Comparison of ENCODE assay signal across 8 mouse cellular contexts in the genomic region with DNA sequence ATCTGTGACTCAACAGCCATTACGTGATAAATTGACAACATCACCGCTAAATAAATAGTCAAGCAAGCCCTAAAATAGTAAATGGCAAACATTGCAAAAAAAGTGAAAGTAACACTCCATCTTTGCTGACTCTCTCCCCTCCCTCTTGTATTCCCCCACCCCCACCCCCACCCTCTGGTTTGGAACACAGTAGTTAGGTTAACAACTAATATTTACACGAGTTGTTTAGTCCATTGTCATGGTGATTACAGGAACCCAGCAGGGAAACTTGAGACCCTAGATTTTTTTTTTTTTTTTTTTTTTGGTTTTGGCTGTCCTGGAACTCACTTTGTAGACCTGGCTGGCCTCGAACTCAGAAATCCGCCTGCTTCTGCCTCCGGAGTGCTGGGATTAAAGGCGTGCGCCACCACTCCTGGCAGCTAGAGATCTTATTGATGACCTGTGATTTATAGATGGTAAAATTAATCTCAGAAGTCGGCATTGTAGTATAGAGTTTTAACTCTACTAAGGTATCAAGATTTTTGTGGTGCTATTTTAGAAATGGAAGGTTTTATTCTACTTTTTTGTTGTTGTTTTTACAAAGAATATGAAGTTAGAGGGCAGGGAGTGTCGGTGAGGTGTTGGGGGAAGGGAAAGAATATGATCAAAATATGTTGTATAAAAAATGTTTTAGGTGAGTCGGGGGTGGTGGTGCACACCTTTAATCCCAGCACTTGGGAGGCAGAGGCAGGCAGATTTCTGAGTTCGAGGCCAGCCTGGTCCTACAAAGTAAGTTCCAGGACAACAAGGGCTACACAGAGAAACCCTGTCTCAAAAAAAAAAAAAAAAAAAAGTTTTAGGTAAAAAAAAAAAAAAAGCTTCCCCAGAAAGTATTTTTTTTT. TPM values are rescaled to one million over a fixed set of nuclear protein-coding genes. Genes with fewer than 3 reads are reported as not detected.
A peak's percentile ranks its signal among the peaks of the same experiment; 100 is the strongest.
DNase-seq lines count a peak whose midpoint lies in the region; ATAC-seq lines count a peak whose summit lies in the region.

No protein-coding gene starts in this region.

- H3K9ac ChIP-seq in heart, embryonic 14.5 days (ENCODE audit: low read length) = peak overlapping the region; percentile 94
- H3K9ac ChIP-seq in liver, embryonic 11.5 days (ENCODE audit: low read depth, low read length) = peak overlapping the region; percentile 97
- peak overlapping the region; percentile 98 for H3K9ac ChIP-seq in stomach, embryonic 14.5 days (replicated peaks; ENCODE audit: low read depth, low read length)

- no peak for ATAC-seq in erythroblast, adult 5-6 weeks (replicated peaks; ENCODE audit: low FRiP score, poor library complexity, severe bottlenecking)
- no peak for ATAC-seq in heart, embryonic 14.5 days (ENCODE audit: insufficient number of reproducible peaks, insufficient read depth, low FRiP score, low read depth)
- ATAC-seq in liver, embryonic 11.5 days (replicated peaks; ENCODE audit: low FRiP score) = no peak
- no peak for ATAC-seq in stomach, embryonic 14.5 days (ENCODE audit: insufficient number of reproducible peaks, insufficient read depth, low FRiP score, low read depth)

- peak overlapping the region; percentile 100 for H3K4me3 ChIP-seq in erythroblast, embryonic 14.5 days (replicated peaks)
- peak overlapping the region; percentile 61 to 88 for H3K4me3 ChIP-seq in heart, embryonic 14.5 days (ENCODE audit: control insufficient read depth in 1 of 2, insufficient read depth in 1 of 2, low read depth in 1 of 2, low read length in 2 of 2)
- H3K4me3 ChIP-seq in liver, embryonic 11.5 days (ENCODE audit: low read depth, low read length) = peak overlapping the region; percentile 80
- H3K4me3 ChIP-seq in stomach, embryonic 14.5 days (ENCODE audit: low read depth, low read length) = peak overlapping the region; percentile 71

- H3K4me1 ChIP-seq in erythroblast, embryonic 14.5 days (ENCODE audit: control insufficient read depth) = peaks cover 22% of the 10 kb centered on the region
- peaks cover 0 to 5% of the 10 kb centered on the region in 2 experiments; a peak in 1 of 4 replicates for H3K4me1 ChIP-seq in heart, embryonic 14.5 days (ENCODE audit: control insufficient read depth in 2 of 2, insufficient read depth in 2 of 2, low read length in 2 of 2)
- peaks cover 6% of the 10 kb centered on the region for H3K4me1 ChIP-seq in liver, embryonic 11.5 days (replicated peaks; ENCODE audit: control insufficient read depth, insufficient read depth, low read length)
- H3K4me1 ChIP-seq in stomach, embryonic 14.5 days (ENCODE audit: control insufficient read depth, insufficient read depth, low read length) = no peaks in the 10 kb centered on the region

- H3K27ac ChIP-seq in heart, embryonic 14.5 days (replicated peaks in 1 of 2; ENCODE audit: control insufficient read depth in 1 of 2, insufficient read depth in 1 of 2, low read depth in 2 of 2, low read length in 2 of 2) = peak overlapping the region; percentile 100
- peak overlapping the region; percentile 100 for H3K27ac ChIP-seq in liver, embryonic 11.5 days (ENCODE audit: low read depth, low read length)
- peak overlapping the region; percentile 100 for H3K27ac ChIP-seq in stomach, embryonic 14.5 days (ENCODE audit: low read length)

- peak; percentile 91 for DNase-seq in R1 (ENCODE audit: low read depth, low spot score)
- no peak for DNase-seq in liver, embryonic 11.5 days (ENCODE audit: low spot score)
- no peak for DNase-seq in layer of hippocampus, postnatal 14 days (ENCODE audit: low spot score in 2 of 2)
- DNase-seq in layer of hippocampus, adult 11-12 months (ENCODE audit: low spot score) = no peak

- H3K4me2 ChIP-seq in heart, embryonic 14.5 days (ENCODE audit: low read length) = peak overlapping the region; percentile 81
- H3K4me2 ChIP-seq in liver, embryonic 11.5 days = peak overlapping the region; percentile 68
- H3K4me2 ChIP-seq in stomach, embryonic 14.5 days (replicated peaks; ENCODE audit: low read depth, low read length) = peak overlapping the region; percentile 61

- no peaks in the 10 kb centered on the region for H3K27me3 ChIP-seq in erythroblast, embryonic 14.5 days (ENCODE audit: control insufficient read depth)
- no peaks in the 10 kb centered on the region for H3K27me3 ChIP-seq in heart, embryonic 14.5 days (ENCODE audit: control insufficient read depth, insufficient read depth, low read length)
- H3K27me3 ChIP-seq in liver, embryonic 11.5 days (replicated peaks; ENCODE audit: control insufficient read depth, insufficient read depth, low read length) = no peaks in the 10 kb centered on the region
- no peaks in the 10 kb centered on the region for H3K27me3 ChIP-seq in stomach, embryonic 14.5 days (ENCODE audit: control insufficient read depth, insufficient read depth, low read length)

- no peaks in the 10 kb centered on the region for H3K9me3 ChIP-seq in erythroblast, embryonic 14.5 days (ENCODE audit: control insufficient read depth, low read length)
- no peaks in the 10 kb centered on the region for H3K9me3 ChIP-seq in heart, embryonic 14.5 days (ENCODE audit: control insufficient read depth, low read length)
- no peaks in the 10 kb centered on the region for H3K9me3 ChIP-seq in liver, embryonic 11.5 days (ENCODE audit: control insufficient read depth, low read length)
- H3K9me3 ChIP-seq in stomach, embryonic 14.5 days (ENCODE audit: control insufficient read depth, low read depth, low read length) = no peaks in the 10 kb centered on the region

- WGBS in heart, embryonic 14.5 days = 68% methylated on average over 12 of the region's 12 CpGs
- 63% methylated on average over 12 of the region's 12 CpGs for WGBS in liver, embryonic 11.5 days
- 60% methylated on average over 12 of the region's 12 CpGs for WGBS in stomach, embryonic 14.5 days

- H3K36me3 ChIP-seq in erythroblast, embryonic 14.5 days (ENCODE audit: control insufficient read depth) = no peaks in the 10 kb centered on the region
- no peaks in the 10 kb centered on the region for H3K36me3 ChIP-seq in heart, embryonic 14.5 days (ENCODE audit: control insufficient read depth, insufficient read depth, low read length)
- no peaks in the 10 kb centered on the region for H3K36me3 ChIP-seq in liver, embryonic 11.5 days (ENCODE audit: control insufficient read depth, insufficient read depth, low read length)
- H3K36me3 ChIP-seq in stomach, embryonic 14.5 days (ENCODE audit: control insufficient read depth, insufficient read depth, low read length) = no peaks in the 10 kb centered on the region

RNA-seq across cellular contexts. Expression of gene Efcab2, which starts 1.1 kb away (rescaled TPM):
- polyA plus RNA-seq in erythroblast, embryonic 14.5 days (2012) = 0.02 and 0.06 TPM in 2 replicates
- total RNA-seq in erythroblast, adult 5-6 weeks (2015; ENCODE audit: low replicate concordance) = 2.7 and 3.3 TPM in 2 replicates
- 1.3 and 1.4 TPM in 2 replicates for total RNA-seq in erythroblast, adult 5-6 weeks (2017; ENCODE audit: low replicate concordance)
- polyA plus RNA-seq in heart, embryonic 14.5 days (2014; fragmentation: Nextera tagmentation; extraction: Ambion mirVana) = 16.6 and 17.5 TPM in 2 replicates
- 5.8 and 6.5 TPM in 2 replicates for polyA plus RNA-seq in liver, embryonic 11.5 days (2014; fragmentation: Nextera tagmentation; extraction: Ambion mirVana)
- 6.3 and 7.1 TPM in 2 replicates for polyA plus RNA-seq in stomach, embryonic 14.5 days (2014; fragmentation: Nextera tagmentation; extraction: Ambion mirVana)
- 10 to 100 TPM in 1 of 2 experiments, 1 to 10 TPM in 1; 9.9 to 11.9 TPM for total RNA-seq in layer of hippocampus, postnatal 14 days (2021)
